Mouse (Mus musculus) heart, adult 18-20 months (tissue): ENCODE results near the gene Rps3. TPM values are rescaled to one million over a fixed set of nuclear protein-coding genes. Genes with fewer than 3 reads are reported as not detected.

Experiments used
- DNase-seq, 2 experiments: peaks; one replicate each; pipeline ENCODE4 v3.0.0; 2021 to 2022; ENCODE audit warnings: mixed read lengths in 1 of 2
- total RNA-seq, 2 experiments: library from RNA; stranded (reverse); gene quantifications; 2 replicates each; pipeline ENCODE4 v1.2.3; 2021

Rps3 gene
- total RNA-seq, 2 experiments from 2014 or later = 359 to 372 TPM

DNA sequence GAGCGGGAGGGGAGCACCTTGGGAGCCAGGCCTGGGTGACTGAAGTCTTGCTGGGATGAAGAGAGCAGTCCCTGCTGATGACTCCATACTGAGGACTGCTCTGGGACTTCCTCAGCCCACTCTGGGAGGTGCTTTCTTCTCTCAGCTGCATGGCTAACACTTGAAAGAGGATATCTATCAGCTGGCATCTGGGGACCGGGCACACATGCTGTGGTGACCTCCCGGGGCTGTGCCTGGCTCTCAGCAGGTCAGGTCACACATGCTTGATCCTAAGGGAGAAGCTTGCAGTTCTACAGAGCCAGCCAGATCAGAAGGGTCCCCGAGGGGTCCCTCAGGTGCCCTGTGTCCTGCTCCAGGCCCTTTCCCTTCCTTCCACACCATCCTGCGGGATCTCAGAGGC, 40.4 kb downstream of the Rps3 start:
- no peak for DNase-seq

DNA sequence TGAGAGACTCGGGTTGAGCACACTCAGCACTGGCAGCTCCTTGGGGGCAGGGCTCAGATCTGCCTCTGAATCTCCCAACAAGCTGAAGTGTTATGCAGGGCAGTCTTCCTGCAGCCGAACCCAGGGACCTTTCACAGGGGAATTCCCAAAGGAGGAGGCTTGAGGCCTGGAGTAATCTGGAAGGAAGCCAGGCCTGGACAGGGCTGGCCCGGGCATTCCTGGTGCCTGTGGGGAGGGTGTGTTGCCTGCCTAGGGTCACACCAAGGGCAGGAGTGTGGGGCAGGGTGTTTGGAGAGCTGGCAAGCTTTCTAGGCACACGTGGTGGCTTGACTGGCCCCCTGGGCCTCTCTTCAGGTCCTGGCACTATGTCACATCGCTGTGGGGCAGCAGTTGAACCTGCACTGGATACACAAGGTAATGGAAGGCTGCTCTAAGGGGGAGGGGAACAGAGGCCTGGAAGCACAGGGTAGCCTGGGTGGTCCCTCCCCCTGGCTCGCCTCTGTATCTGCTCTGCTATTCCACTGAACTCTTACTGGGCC, 41.9 kb downstream of the Rps3 start:
- DNase-seq = peak; percentile 79 to 88

DNA sequence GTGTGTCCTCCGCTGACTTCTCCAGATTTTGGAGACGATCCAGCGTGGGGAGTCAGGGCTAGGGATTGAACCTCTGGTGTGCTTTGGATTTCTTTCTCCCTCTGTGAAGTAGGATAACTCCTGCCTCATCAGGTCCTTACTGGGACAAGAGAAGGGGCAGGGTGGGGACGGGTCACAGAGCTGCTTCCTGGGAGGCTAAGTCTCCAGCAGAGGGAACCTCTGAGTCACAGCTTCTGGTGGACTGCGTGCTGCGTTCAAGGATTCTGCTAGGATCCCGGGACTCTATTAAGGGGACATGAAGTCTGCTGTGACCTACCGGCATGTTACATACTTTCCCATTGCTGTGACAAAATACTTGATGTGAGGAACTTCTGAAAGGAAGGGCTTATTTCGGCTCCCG, 44.7 kb downstream of the Rps3 start:
- DNase-seq = no peak

- no peak for DNase-seq
Measured at GRCm38 (mm10) chr7:99436530-99436929, 47.0 kb downstream of the Rps3 start.

- peak in 1 of 2 experiments; percentile 14 for DNase-seq
Measured at GRCm38 (mm10) chr7:99434672-99435250, 48.8 kb downstream of the Rps3 start.

DNA sequence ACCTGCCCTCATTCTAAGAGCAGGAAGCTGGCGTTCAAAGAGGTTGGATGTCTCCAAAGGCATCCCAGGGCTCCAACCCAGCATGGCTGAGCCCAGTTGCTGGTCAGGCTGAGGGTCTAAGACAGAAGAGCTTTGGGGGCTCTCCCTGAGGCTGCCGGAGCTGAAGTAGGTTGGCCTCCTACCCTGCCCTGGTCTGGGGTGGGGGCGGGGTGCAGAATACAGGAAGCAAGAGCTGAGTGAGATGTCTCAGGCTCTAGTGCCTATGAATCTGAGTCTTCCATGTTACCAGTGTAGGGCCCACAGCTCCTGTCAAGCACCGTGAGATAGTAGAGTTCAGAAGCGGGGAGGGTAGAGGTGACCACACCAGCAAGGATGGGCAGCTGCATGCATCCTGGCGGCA, 50.7 kb downstream of the Rps3 start:
- DNase-seq = no peak

DNA sequence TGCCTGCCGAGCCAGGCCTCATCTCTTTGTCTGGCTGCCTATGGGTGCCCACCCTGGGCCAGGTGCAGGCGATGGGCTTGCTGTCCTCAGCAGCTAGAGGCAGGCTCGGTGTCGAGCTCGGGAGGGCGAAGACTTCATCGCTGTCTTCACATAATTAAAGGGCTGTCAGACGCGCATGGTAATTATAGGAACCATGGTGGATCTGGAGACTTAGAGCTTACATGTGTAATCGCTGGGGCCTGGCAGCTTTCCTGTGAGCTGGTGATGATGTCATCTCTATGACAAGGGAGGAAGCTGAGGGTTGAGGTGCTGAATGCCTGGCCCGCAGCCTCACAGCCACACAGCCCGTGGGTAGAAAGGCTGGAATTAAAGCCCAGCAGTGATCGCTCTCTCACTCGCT, 51.3 kb downstream of the Rps3 start:
- peak; percentile 44 to 51 for DNase-seq

DNA sequence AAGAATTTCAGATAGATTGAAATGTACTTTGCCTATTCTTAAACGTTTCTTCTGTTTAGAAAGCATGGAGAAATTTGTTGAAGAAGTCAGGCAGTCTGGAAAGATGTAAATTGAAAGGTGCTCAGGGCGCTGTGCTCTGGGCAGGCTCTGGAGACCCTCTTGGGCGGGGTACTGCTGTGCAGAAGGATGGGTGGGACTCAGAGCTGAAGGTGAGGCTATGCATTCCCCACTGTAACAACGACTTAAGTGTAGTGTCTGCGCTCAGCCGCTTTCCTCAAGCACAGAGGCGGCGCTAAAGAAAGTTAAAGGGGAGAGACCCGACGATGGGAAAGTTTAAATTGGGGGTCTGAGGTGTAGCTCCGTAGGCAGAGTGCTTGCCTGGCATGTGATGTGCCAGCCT, 53.3 kb downstream of the Rps3 start:
- DNase-seq = no peak

- DNase-seq = no peak
Measured at GRCm38 (mm10) chr7:99429786-99430185, 53.8 kb downstream of the Rps3 start.

DNA sequence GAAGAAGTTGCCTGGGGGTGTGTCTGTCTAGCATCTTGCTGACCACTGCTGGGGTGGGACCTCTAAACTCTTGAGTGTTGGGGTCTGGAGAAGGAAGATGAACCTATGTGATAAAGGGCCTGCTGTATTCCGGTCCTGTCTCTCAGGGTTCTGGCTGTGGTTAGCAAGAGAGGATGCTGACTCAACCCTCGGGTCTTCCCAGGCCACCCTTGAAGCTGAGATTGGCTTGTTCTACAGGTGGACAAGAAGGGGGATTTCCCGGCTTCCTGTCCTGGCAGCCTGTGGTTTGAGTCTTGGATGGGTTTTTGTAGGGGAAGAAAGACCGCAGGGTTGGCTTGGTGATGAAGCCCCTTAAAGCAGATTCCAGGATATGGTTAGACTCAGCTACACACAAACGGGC, 54.7 kb downstream of the Rps3 start:
- no peak for DNase-seq

DNA sequence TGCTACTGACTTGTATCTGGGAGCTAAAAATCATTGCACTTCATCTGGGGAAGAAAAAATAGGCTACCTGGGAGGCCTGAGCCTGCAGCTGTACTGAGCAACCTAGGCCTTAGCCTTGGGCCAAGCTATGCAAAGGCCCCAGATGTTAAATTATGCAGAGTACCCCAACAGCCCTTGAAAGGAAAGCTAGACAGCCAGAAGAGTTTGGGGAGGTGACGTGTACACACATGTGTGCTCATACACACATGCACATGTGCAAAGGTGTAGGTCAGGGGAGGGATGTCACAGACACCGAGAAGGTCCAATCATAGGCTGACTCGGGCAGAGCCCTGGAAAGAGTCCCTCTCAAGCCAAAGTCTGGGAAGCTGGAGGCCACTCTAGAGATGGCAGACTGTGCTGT, 55.6 kb downstream of the Rps3 start:
- DNase-seq = no peak

Other genes with a start within 250 kb of the Rps3 start
- not detected for gene Mogat2, start 245.1 kb downstream of the Rps3 start, total RNA-seq
- 1 to 10 TPM; 3.7 to 5.1 TPM for gene Map6, start 216.3 kb downstream of the Rps3 start, total RNA-seq
- gene Serpinh1, start 130.5 kb downstream of the Rps3 start, total RNA-seq = 100 to 1,000 TPM; 200 to 293 TPM
- 10 to 100 TPM; 21.9 to 27.0 TPM for gene Gdpd5, start 102.3 kb downstream of the Rps3 start, total RNA-seq
- gene Klhl35, start 17.7 kb downstream of the Rps3 start, total RNA-seq = not detected
- 10 to 100 TPM; 23.3 to 23.7 TPM for gene Arrb1, start 51.7 kb upstream of the Rps3 start, total RNA-seq
- 1 to 10 TPM; 2.3 to 3.2 TPM for gene Tpbgl, start 143.4 kb upstream of the Rps3 start, total RNA-seq
- 1 to 10 TPM; 9.2 to 9.7 TPM for gene Slco2b1, start 227.6 kb upstream of the Rps3 start, total RNA-seq
- not detected for gene Olfr520, start 246.5 kb upstream of the Rps3 start, total RNA-seq